Mouse (Mus musculus): ENCODE data around the gene Prdx3. TPM values are rescaled to one million over a fixed set of nuclear protein-coding genes. Genes with fewer than 3 reads are reported as not detected.
"Not testable (repeated sequence)": the region's sequence is repeated elsewhere in the genome, so short reads cannot be mapped to it uniquely, and the experiment has no call there.

The Prdx3 gene
- polyA plus RNA-seq, 1 experiment = 69.8 TPM

DNA sequence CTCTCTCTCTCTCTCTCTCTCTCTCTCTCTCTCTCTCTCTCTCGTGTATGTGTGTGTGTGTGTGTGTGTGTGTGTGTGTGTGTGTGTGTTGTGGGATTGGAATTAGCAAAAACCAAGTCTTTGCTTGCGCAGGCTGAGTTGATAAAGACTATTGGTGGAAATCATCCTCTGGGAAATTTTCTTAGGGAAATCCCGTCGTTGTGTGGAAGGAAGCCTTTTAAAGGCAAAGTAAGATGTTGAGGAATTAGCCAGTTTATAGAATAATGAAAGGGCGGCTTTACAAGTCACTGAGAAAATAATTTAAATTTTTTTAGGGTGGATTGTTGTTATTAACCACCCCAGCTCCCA, 16.7 kb upstream of the Prdx3 start:
- TF ChIP-seq POLR2A (IDR thresholded peaks at IDR 0.05; ENCODE audit: borderline replicate concordance, extremely low read depth, insufficient read depth, insufficient read length, poor library complexity, severe bottlenecking) (no peak), CTCF (IDR thresholded peaks at IDR 0.05; ENCODE audit: borderline replicate concordance, extremely low read depth, insufficient read depth, insufficient read length) (no peak)
- DNase-seq (ENCODE audit: low read depth) = peak; percentile 65

DNA sequence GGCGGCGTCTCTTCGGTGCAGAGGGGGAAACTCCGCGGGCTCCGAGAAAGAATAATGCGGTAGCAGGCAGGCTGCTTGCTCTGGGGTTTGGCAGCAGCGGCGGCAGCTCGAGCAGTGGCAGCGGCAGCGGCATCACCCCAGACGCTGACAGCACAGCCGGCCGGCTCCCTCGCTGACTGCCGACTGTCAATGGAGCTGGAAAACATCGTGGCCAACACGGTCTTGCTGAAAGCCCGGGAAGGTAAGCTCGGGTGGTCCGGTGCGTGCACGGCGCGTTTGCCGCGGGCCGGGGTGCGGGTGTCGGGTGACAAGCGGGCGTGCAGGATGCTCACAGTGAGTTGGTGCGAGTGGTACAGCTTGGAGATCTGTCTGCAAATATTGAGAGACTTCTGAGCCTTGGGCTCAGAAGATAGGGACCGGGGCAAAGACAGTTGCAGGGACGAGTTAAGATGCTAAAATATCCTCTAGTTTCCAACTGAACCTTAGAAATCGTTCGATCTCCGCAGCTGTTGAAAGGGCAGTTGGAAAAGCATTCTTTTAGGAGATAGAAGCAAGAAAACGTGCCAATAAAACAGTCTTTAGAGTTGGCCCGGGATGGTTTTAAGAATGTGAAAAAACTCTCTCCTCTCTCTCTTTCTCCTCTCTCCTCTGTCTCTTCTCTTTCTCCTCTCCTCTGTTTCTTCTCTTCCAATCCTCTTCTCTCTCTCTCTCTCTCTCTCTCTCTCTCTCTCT, 16.2 kb upstream of the Prdx3 start:
- no peak for DNase-seq (ENCODE audit: low read depth)
- TF ChIP-seq CTCF (IDR thresholded peaks at IDR 0.05; ENCODE audit: borderline replicate concordance, extremely low read depth, insufficient read depth, insufficient read length) = no peak
- TF ChIP-seq POLR2A (IDR thresholded peaks at IDR 0.05; ENCODE audit: borderline replicate concordance, extremely low read depth, insufficient read depth, insufficient read length, poor library complexity, severe bottlenecking) = no peak

DNA sequence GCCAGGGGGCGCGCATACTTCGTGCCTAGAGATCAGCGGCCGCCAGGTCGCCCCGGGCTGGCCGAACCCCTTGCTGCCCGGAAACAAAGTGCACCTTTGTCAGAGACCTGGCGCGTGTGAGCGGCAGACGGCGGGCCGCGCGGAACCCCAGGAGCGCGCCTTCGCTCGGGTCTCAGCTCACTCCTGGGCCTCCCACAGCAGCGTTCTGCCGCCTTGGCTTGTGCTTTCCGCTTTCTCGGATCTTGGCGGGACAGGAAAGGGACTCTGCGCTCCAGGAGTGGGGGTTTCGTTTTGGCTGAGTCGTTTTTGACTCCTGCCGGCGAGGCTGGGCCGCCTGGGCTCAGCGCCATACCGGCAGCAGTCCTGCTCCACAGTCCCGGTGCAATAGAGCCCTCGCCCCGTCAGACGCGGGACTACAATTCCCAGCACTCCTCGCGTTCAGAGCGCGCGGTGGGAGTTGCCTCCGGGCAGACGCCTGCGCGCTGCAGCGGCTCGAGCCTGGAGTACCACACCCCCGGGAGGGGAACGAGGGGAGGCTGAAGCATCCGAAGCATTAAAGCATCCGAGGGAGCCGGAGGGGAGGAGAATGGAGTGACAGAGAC, 15.5 kb upstream of the Prdx3 start, which contains the start of gene Grk5:
Gene Grk5 (plus strand): TSS at position 36 of the 602 bp plus-strand sequence.
- TF ChIP-seq POLR2A (IDR thresholded peaks at IDR 0.05; ENCODE audit: borderline replicate concordance, extremely low read depth, insufficient read depth, insufficient read length, poor library complexity, severe bottlenecking) (peak; percentile 52; the same call in 1 of the 2 replicates), CTCF (IDR thresholded peaks at IDR 0.05; ENCODE audit: borderline replicate concordance, extremely low read depth, insufficient read depth, insufficient read length) (peak; percentile 83)
- peak; percentile 99 for DNase-seq (ENCODE audit: low read depth)

DNA sequence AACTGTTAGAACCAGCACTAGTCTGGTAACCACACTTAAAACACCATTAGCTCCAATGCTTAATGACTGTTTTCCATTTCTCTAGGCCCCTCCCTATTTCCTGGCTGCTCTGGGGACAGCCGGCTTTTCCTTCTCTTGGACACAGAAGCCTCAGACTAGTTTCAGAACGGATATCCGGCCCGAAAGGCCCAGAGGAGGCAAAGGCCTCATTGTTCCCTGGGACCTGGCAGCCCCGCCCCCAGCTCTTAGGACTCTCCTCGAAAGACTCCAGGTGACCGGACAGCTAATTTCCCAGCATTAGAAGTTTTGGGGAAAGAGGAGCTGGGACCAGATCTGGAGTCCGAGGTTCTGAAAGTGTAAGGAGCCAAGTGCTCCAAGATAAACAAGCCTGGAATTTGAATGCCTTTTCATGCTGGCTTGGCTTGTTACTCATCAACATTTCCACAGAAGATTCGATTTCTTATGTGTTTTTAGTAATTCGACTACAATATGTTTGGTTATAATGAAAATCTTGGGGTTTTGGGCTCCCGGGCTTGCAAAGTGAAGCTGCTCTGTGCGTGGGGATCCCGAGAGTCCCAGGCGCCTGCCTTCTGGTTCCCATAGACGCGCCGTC, 14.9 kb upstream of the Prdx3 start:
- DNase-seq (ENCODE audit: low read depth) = peak; percentile 50
- no peak for TF ChIP-seq CTCF (IDR thresholded peaks at IDR 0.05; ENCODE audit: borderline replicate concordance, extremely low read depth, insufficient read depth, insufficient read length)
- TF ChIP-seq POLR2A (IDR thresholded peaks at IDR 0.05; ENCODE audit: borderline replicate concordance, extremely low read depth, insufficient read depth, insufficient read length, poor library complexity, severe bottlenecking) = no peak

DNA sequence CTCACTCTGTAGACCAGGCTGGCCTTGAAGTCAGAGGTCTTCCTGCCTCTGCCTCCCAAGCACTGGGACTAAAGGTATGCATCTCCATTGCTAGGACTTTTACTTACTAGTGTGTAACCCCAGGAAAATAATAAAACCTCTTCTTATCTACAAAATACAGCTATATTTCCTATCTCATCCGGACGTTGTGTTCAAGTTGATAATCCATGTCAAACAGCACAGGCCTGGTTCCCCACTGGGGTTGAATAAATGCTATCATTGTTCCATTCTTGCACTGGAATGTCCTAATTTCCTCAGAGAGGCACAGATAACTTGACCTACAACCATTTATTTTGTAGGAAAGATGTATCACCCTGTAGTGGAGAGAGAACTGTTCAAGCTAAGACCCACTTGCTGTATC, 13.3 kb upstream of the Prdx3 start:
- DNase-seq (ENCODE audit: low read depth) = no peak
- TF ChIP-seq CTCF (IDR thresholded peaks at IDR 0.05; ENCODE audit: borderline replicate concordance, extremely low read depth, insufficient read depth, insufficient read length) = no peak
- TF ChIP-seq POLR2A (IDR thresholded peaks at IDR 0.05; ENCODE audit: borderline replicate concordance, extremely low read depth, insufficient read depth, insufficient read length, poor library complexity, severe bottlenecking) = no peak

DNA sequence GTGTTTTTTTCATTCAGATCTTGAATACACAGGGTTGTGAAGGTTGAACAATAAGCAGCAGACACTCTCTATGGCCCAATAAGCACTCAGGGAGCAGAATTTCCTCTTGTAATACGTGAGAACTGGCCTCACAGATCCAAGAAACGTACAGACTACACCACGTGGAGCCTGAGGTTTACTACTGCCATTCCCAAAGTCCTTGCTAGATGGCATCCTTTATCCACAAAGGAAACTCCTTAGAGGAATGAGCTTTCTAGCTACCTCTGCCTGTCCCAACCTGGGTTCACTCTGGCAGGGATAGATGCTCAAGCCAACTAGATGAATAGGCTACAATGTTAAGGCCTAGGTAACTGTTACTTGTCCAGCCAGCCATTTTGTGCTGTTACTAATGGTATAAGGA, 8.8 kb upstream of the Prdx3 start:
- TF ChIP-seq POLR2A (IDR thresholded peaks at IDR 0.05; ENCODE audit: borderline replicate concordance, extremely low read depth, insufficient read depth, insufficient read length, poor library complexity, severe bottlenecking) (no peak), CTCF (IDR thresholded peaks at IDR 0.05; ENCODE audit: borderline replicate concordance, extremely low read depth, insufficient read depth, insufficient read length) (peak; percentile 48; the same call in 1 of the 2 replicates)
- DNase-seq (ENCODE audit: low read depth) = peak; percentile 53

GRCm38 (mm10) chr19:60873501-60873900, 855 bp downstream of the Prdx3 start:
- no peak for DNase-seq (ENCODE audit: low read depth)

GRCm38 (mm10) chr19:60872272-60872671, 2.1 kb downstream of the Prdx3 start:
- no peak for DNase-seq (ENCODE audit: low read depth)
- TF ChIP-seq POLR2A (IDR thresholded peaks at IDR 0.05; ENCODE audit: borderline replicate concordance, extremely low read depth, insufficient read depth, insufficient read length, poor library complexity, severe bottlenecking) (no peak), CTCF (IDR thresholded peaks at IDR 0.05; ENCODE audit: borderline replicate concordance, extremely low read depth, insufficient read depth, insufficient read length) (no peak)

More at GRCm38 (mm10) chr19:60873501-60873900, 855 bp downstream of the Prdx3 start:
- TF ChIP-seq POLR2A (IDR thresholded peaks at IDR 0.05; ENCODE audit: borderline replicate concordance, extremely low read depth, insufficient read depth, insufficient read length, poor library complexity, severe bottlenecking) = no peak
- no peak for TF ChIP-seq CTCF (IDR thresholded peaks at IDR 0.05; ENCODE audit: borderline replicate concordance, extremely low read depth, insufficient read depth, insufficient read length)

DNA sequence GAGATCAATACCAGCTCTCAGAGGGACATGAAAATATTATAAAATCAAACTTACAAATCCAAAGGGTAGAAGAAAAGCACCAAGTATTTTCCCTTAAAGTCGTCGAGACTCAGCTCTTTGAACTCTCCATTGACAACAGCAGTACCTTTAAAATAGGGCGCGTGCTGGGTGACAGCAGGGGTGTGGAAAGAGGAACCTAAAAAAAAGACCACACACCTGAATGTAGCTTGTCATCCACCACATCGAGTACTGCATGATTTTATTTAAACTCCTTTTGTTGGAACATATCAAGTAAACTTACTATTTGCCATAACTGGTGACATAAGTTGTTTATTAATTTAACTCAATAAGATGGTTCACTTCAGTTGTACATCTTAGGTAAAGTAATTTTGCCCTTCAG, 3.0 kb downstream of the Prdx3 start:
- DNase-seq (ENCODE audit: low read depth) = no peak
- no peak for TF ChIP-seq POLR2A (IDR thresholded peaks at IDR 0.05; ENCODE audit: borderline replicate concordance, extremely low read depth, insufficient read depth, insufficient read length, poor library complexity, severe bottlenecking)
- no peak for TF ChIP-seq CTCF (IDR thresholded peaks at IDR 0.05; ENCODE audit: borderline replicate concordance, extremely low read depth, insufficient read depth, insufficient read length)

DNA sequence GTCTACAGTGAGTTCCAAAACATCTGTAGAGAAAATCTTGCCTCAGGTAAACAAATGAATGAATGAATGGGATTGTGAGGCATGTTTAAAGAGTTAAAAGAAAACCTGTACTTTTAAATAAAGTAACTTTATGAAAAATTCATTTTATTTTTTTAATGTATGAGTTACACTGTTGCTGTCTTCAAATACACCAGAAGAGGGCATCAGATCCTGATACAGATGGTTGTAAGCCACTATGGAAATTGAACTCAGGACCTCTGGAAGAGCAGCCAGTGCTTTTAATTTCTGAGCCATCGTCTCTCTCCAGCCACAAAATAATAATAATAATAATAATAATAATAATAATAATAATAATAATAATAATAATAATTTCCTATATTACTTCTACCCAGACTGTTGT, 3.9 kb downstream of the Prdx3 start:
- no peak for DNase-seq (ENCODE audit: low read depth)
- TF ChIP-seq POLR2A (IDR thresholded peaks at IDR 0.05; ENCODE audit: borderline replicate concordance, extremely low read depth, insufficient read depth, insufficient read length, poor library complexity, severe bottlenecking) = no peak
- TF ChIP-seq CTCF (IDR thresholded peaks at IDR 0.05; ENCODE audit: borderline replicate concordance, extremely low read depth, insufficient read depth, insufficient read length) = no peak

- DNase-seq (ENCODE audit: low read depth) = not testable (repeated sequence)
Measured at GRCm38 (mm10) chr19:60866169-60866568, 8.2 kb downstream of the Prdx3 start.
